Mouse (Mus musculus) neural tube, embryonic 14.5 days (tissue): ENCODE data around the gene Ubash3a. TPM values are rescaled to one million over a fixed set of nuclear protein-coding genes. Genes with fewer than 3 reads are reported as not detected.
"Not testable (repeated sequence)": the region's sequence is repeated elsewhere in the genome, so short reads cannot be mapped to it uniquely, and the experiment has no call there.

Experiments used
- ATAC-seq: fragments of 200-750 bp; cut with Nextera tagmentation; 2 replicates; pipeline ENCODE4 v1.8.0; 2017; ENCODE audit warnings: low read depth, mild to moderate bottlenecking, moderate TSS enrichment, moderate library complexity
- H3K27ac ChIP-seq: fragments of 300-500 bp; sonication (generic); 2 replicates; pipeline ENCODE4 v1.5.1; 2014; ENCODE audit warnings: low read depth, mild to moderate bottlenecking, control low read depth, low read length, moderate library complexity, mixed read lengths
- H3K27me3 ChIP-seq: fragments of 300-500 bp; sonication (generic); 2 replicates; pipeline ENCODE4 v1.6.1; 2014; ENCODE audit warnings: low read length; ENCODE audit not compliant: control insufficient read depth, insufficient read depth
- H3K36me3 ChIP-seq: fragments of 300-500 bp; sonication (generic); 2 replicates; pipeline ENCODE4 v1.6.1; 2014; ENCODE audit warnings: low read length, mixed read lengths; ENCODE audit not compliant: control insufficient read depth, insufficient read depth
- H3K4me1 ChIP-seq: fragments of 300-500 bp; sonication (generic); 2 replicates; pipeline ENCODE4 v1.6.1; 2014; ENCODE audit warnings: low read length; ENCODE audit not compliant: control insufficient read depth, insufficient read depth
- H3K4me2 ChIP-seq: fragments of 300-500 bp; sonication (generic); 2 replicates; pipeline ENCODE4 v1.6.1; 2014; ENCODE audit warnings: mild to moderate bottlenecking, low read depth, low read length, control low read depth
- H3K4me3 ChIP-seq: fragments of 300-500 bp; sonication (generic); 2 replicates; pipeline ENCODE4 v1.5.1; 2014; ENCODE audit warnings: low read depth, low read length, control low read depth, mixed read lengths
- H3K9ac ChIP-seq: fragments of 300-500 bp; sonication (generic); replicated peaks from 2 replicates; pipeline ENCODE4 v1.6.1; 2014; ENCODE audit warnings: low read depth, mild to moderate bottlenecking, control low read depth, low read length, mixed read lengths
- H3K9me3 ChIP-seq: fragments of 300-500 bp; sonication (generic); 2 replicates; pipeline ENCODE4 v1.6.1; 2016; ENCODE audit warnings: low read length; ENCODE audit not compliant: control insufficient read depth
- WGBS: fragments of 180-500 bp; shearing (Covaris S2); extraction: QIAGEN DNeasy Blood & Tissue Kit; methylation state at CpG from one replicate; pipeline ENCODE4 v1.1.7; 2014; 5-methylcytosine and 5-hydroxymethylcytosine counted together
- polyA plus RNA-seq: library from polyadenylated mRNA; unstranded; fragments of >200 nt; fragmentation: Nextera tagmentation; extraction: Ambion mirVana; gene quantifications from 2 replicates; pipeline ENCODE4 v1.2.1, GENCODE M21; 2014

The Ubash3a gene
- polyA plus RNA-seq, 1 experiment from 2014 or later: 0.44 TPM

- ATAC-seq: no peak
- H3K27me3 ChIP-seq: no peaks in the 10 kb centered on the region
- no peak overlapping the region for H3K9ac ChIP-seq
Observed at GRCm38 (mm10) chr17:31269761-31270160, 62.1 kb downstream of the Ubash3a start.

GRCm38 (mm10) chr17:31270246-31270645 lies 62.6 kb downstream of the Ubash3a start:
- Histone ChIP-seq H3K9me3 (no peaks in the 10 kb centered on the region), H3K27me3 (no peaks in the 10 kb centered on the region), H3K4me2 (no peak overlapping the region), H3K4me3 (no peak overlapping the region), H3K9ac (no peak overlapping the region), H3K27ac (no peak overlapping the region), H3K4me1 (no peaks in the 10 kb centered on the region), H3K36me3 (no peaks in the 10 kb centered on the region)
- WGBS: 90% methylated on average over 4 of the region's 4 CpGs
- no peak for ATAC-seq

More at GRCm38 (mm10) chr17:31269761-31270160, 62.1 kb downstream of the Ubash3a start:
- Histone ChIP-seq H3K9me3 (no peaks in the 10 kb centered on the region), H3K4me2 (no peak overlapping the region), H3K36me3 (no peaks in the 10 kb centered on the region), H3K4me3 (no peak overlapping the region), H3K4me1 (no peaks in the 10 kb centered on the region), H3K27ac (no peak overlapping the region)
- 86% methylated on average over 2 of the region's 2 CpGs for WGBS

- H3K4me2 ChIP-seq, H3K9ac ChIP-seq, H3K36me3 ChIP-seq, ATAC-seq, H3K27me3 ChIP-seq, H3K4me3 ChIP-seq, H3K9me3 ChIP-seq, H3K27ac ChIP-seq, H3K4me1 ChIP-seq: not testable (repeated sequence)
- 75% methylated on average over 8 of the region's 8 CpGs for WGBS
Observed at GRCm38 (mm10) chr17:31270736-31271135, 63.1 kb downstream of the Ubash3a start.

- H3K27ac ChIP-seq: no peak overlapping the region
- no peak for ATAC-seq
- no peaks in the 10 kb centered on the region for H3K4me1 ChIP-seq
- H3K27me3 ChIP-seq: no peaks in the 10 kb centered on the region
- WGBS: 68% methylated on average over 6 of the region's 7 CpGs
- no peak overlapping the region for H3K4me2 ChIP-seq
- H3K9me3 ChIP-seq: no peaks in the 10 kb centered on the region
- H3K4me3 ChIP-seq: no peak overlapping the region
- no peaks in the 10 kb centered on the region for H3K36me3 ChIP-seq
- H3K9ac ChIP-seq: no peak overlapping the region
Observed at GRCm38 (mm10) chr17:31271136-31271851, 63.6 kb downstream of the Ubash3a start.

- Histone ChIP-seq H3K36me3 (no peaks in the 10 kb centered on the region), H3K4me1 (no peaks in the 10 kb centered on the region), H3K4me2 (no peak overlapping the region), H3K27me3 (no peaks in the 10 kb centered on the region), H3K4me3 (no peak overlapping the region), H3K9me3 (no peaks in the 10 kb centered on the region), H3K27ac (no peak overlapping the region), H3K9ac (no peak overlapping the region)
- WGBS: 90% methylated on average over 9 of the region's 9 CpGs
- ATAC-seq: no peak
Observed at GRCm38 (mm10) chr17:31272416-31273165, 64.9 kb downstream of the Ubash3a start.

GRCm38 (mm10) chr17:31273631-31274030 lies 66.0 kb downstream of the Ubash3a start:
- H3K4me2 ChIP-seq: no peak overlapping the region

DNA sequence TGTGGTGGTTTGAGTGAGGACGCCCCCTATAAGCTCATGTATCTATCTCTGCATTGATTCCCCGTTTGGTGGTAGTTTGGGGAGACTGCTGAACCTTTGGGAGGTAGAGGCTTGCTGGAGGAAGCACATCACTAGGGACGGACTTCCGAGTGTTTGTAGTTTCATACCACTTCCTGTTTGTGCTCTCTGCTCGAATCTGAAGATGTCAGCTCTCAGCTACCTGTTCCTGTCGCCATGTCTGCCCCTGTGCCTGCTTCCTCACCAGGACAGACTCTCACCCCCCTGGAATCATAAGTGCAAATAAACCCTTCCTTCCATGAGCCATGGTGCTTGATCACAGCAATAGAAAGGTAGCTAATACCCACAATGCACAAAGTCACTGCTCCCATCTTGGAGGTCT lies 67.5 kb downstream of the Ubash3a start:
- no peak overlapping the region for H3K4me2 ChIP-seq
- no peaks in the 10 kb centered on the region for H3K4me1 ChIP-seq
- ATAC-seq: no peak
- H3K9ac ChIP-seq: no peak overlapping the region
- no peaks in the 10 kb centered on the region for H3K9me3 ChIP-seq
- no peak overlapping the region for H3K4me3 ChIP-seq
- 87% methylated on average over 6 of the region's 6 CpGs for WGBS
- H3K27me3 ChIP-seq: no peaks in the 10 kb centered on the region
- H3K27ac ChIP-seq: no peak overlapping the region
- H3K36me3 ChIP-seq: no peaks in the 10 kb centered on the region

More at GRCm38 (mm10) chr17:31273631-31274030, 66.0 kb downstream of the Ubash3a start:
- Histone ChIP-seq H3K4me3 (no peak overlapping the region), H3K27ac (no peak overlapping the region), H3K9ac (no peak overlapping the region), H3K9me3 (no peaks in the 10 kb centered on the region), H3K36me3 (no peaks in the 10 kb centered on the region), H3K27me3 (no peaks in the 10 kb centered on the region), H3K4me1 (no peaks in the 10 kb centered on the region)
- WGBS: 88% methylated on average over 8 of the region's 8 CpGs
- no peak for ATAC-seq

DNA sequence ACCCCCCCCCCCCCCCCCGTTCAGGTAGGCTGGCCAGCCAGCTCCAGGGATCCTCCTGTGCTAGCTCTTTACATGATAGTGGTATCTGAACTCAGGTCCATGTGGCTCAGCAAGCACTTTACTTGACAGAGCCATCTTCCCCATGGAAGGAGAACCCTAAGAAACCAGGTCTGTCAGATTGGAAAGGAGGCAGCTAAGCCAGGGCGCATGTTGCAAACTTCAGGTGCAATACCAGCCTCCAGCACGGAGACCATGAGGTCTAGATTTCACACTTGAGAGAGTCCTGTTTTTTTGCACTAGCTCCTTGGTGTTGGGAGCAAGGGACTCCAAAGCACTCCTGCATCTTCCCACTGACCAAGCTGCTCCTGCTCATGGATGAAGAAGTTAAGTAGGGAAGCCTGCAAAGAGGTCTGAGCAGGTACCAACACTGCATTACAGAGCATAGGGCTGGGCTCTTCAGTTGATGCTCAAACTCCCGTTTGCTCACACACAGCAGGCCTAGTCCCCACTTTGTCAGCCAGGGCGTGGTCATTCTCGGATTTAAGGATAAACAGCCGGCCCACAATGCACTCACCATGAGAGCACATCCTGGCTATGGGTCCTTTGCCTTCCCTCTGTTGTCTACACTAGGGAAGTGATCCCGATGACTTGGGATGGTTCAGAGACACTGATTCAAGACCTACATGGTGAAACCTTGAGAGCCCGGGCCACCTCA lies 68.7 kb downstream of the Ubash3a start:
- Histone ChIP-seq H3K4me2 (peak overlapping the region; percentile 76), H3K27ac (no peak overlapping the region), H3K4me3 (peak overlapping the region; percentile 41), H3K9ac (no peak overlapping the region), H3K4me1 (no peaks in the 10 kb centered on the region), H3K27me3 (no peaks in the 10 kb centered on the region), H3K9me3 (no peaks in the 10 kb centered on the region), H3K36me3 (no peaks in the 10 kb centered on the region)
- no peak for ATAC-seq
- 29% methylated on average over 9 of the region's 9 CpGs for WGBS
